Mouse (Mus musculus): ENCODE measurements around the gene Pgbd5.
A peak's percentile ranks its signal among the peaks of the same experiment; 100 is the strongest.

Pgbd5 gene

DNA sequence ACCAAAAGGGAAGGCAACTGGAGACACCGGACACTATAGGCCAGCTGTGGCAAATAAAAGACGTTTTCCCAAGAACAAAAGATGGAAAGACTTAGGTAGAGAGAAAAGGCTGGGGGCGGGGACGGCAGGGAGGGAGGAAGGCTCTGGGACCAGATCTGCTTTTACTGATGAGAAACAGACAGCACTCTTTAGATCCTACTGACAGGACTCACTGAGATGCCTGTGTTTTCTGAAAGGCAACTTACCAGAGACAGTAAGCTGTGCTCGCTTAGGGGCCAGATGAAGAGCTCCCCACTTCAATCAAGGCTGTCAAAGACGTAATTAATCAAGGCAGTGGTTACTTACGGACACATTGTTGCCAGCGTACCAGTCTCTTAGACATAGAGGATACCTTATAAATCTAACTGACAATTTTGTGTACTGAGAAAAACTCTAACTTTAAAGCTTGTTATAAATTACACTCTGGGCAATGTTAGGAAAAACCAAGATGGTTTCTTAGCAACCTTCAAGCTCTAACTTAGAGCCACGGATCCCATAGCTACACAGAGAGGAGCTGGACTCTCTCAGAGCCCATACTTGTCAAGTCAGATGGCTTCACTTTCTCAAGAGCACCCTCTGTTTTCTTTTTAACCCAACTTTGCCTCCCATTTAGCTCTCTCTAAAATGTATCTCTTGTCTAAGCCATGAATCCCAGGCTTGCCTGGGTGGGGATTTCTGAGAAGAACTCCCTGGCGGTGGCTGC is 47.0 kb downstream of the Pgbd5 start:
- DNase-seq (ENCODE audit: low read depth, low spot score), result no peak

DNA sequence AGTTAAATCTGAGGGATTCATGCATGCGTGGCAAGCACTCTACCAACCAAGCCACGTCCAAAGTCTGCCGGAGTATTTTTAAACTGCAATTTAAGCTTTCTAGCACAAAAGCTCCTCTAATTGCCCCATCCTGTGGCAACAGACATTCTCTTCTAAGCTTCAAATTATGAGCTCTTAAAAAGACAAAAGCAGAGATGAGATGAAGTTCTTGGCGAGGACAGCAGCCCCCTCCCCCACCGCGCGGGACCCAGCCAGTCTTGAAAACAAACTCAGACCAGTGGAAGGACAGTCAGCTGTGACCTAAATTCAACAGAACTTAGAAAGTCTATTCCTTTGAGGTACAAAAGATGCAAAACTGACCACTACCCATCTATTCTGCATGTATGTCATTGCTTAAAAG is 48.3 kb downstream of the Pgbd5 start:
- DNase-seq (ENCODE audit: low read depth, low spot score), result no peak

DNA sequence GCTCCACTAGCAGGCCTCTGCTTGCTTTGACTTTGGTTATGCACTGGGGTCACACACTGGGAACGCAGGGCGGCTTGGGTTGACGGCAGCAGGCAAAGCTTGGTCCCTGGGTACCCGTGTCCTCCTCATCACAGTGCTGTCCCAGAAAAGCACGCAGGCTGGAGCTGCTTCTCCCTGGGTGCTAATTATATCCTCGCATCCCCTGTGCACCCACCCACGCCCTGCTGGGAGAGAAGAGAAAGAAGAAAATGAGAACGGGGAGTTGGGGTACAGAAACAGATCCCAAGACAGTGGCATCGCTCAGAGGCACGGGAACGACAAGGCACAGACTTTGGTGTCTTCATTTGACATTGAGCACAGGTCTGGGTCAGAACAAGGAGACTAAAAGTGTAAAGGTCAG is 50.0 kb downstream of the Pgbd5 start:
- DNase-seq (ENCODE audit: low read depth, low spot score), result no peak

DNA sequence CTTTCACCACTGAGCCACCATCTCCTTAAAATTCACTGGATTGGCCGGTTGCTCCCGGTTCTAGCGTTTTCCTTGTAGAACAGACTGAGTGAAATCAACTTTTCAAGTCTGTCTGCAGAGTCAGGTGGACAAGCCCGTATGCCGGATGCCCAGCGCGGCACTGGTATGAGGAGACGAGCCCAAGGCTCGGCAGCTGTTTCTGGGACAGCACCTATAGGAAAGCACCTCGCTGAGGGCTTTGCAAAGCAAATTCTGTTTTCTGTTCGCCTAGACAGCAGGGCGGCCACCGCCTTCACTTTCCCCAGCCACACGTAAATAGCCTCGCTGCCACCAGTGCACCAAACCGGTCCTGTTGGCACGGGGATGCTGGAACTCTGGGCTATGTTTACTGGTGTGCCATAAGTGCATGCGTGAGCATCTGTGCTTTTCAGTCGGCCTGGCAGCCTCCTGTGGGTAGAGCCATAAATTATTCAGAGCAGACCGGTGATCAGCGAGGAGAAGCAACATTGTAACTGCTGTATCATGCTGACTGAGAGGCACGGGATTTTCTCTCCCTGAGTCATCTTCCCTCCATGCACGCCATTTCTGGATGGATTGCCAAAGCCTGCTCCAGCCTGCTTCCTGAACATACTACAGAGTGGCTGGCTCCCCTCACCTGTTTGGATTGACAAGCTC is 53.1 kb downstream of the Pgbd5 start:
- DNase-seq (ENCODE audit: low read depth, low spot score), result no peak

DNA sequence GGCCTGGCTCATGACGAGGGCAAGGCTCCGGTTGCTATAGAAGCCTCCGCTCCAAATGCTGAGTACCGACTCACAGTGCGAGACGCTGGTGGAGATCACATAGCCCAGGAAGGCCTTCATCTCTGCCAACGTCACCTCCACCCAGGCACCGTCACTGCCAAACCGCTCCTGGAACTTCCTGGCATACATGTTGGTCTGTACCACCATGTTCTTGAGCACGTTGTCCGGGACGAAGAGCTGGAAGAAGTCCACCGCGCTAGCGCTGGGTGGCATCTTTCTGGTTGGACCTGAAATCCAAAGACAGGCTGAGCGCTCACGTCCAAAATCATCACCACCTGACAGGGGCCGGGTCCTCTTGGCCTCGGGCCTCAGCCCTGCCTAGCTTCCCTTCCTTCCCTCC is 55.1 kb downstream of the Pgbd5 start:
- DNase-seq (ENCODE audit: low read depth, low spot score), result no peak

DNA sequence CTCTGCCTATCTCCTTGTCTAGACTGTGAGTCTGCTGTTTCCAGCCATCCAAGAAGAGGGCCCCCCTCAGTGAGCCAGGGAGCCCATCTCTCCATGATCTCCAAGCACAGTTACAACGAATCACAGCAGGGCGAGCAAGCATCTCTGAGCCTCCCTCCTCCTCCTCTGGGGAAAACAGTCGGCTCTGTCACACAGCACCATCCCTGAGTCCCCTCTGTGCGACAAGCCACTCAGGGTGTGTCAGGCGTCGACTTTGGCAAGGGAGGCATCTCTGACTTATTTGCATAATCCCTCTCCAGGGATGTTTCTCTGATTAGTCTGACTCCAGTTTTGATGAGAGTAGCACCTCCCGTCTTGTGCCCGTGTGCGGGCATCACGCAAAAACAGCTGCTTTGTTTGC is 57.2 kb downstream of the Pgbd5 start:
- DNase-seq (ENCODE audit: low read depth, low spot score), result no peak

DNA sequence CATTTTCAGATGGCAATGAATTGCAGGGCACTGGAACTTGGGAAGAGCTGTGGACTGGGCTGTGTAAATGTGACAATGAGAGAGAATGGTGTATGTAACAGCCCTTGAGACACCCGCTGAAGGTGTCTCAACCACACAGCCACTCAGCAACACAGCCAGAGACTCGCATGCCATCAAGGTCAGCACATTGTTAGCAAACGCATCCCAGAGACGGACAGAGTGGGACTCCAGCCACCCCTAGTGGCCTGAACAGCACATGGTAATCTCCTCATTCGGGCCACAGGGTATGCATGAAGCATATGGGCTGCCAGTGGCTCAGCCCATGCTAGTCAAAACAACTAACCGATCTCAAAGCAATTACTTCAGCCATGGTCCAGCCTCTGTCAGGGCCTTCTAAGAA is 60.2 kb downstream of the Pgbd5 start:
- DNase-seq (ENCODE audit: low read depth, low spot score), result no peak

DNA sequence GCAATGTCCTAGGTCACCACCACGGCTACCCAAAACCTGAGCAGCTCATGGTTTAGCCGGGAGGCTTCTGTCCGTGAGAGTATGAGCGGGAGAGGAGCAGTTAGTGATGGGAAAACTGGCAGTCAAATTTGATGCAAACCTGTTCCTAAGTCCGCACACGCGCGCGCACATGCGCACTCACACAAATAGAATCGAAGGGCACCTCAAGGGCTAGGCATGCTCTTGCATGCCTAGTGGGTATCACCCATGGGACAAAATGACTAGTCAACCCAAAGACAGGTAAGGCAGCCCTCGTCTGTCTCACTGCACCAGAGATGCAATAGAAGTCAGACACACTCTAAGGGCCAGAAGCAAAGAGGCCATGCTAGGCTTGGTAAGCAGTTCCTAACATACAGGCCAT is 63.1 kb downstream of the Pgbd5 start:
- DNase-seq (ENCODE audit: low read depth, low spot score), result no peak

DNA sequence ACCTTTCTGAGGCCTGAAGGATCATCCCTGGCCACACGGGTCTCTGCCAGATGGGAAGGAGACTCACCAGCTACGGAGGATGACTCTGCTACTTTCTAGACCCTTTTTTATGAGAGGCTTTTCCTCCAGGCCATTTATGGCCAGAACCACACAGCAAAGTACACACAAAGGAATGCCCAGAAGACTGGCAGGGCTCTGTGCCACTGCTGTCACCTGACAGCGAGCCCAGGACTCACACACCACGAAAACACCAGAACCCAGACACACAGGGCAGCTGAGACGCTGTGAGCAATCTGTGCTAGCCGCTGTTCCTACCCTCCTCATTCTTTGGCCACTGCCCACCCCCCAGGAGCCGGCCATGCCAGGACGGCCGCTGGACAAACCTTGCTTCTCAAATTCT is 63.7 kb downstream of the Pgbd5 start:
- no peak for DNase-seq (ENCODE audit: low read depth, low spot score)

DNA sequence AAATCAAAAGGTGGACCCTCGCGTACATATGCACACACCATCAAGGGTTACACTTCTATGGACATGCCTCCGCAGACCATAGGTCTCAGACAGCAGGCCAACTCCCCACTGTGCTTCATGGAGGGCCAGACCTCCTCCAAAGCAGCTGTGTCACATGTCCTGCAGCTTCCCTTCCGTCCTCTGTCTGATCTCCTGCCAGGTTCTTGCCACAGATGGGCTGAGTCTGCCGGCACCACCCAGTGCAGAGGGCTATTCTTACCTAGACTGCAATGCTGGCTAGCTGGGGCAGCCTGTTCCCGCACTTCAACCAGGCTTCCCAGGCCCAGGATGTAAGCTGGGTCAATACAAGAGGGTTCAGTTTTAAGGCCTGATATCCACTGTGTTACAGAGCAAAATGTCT is 64.3 kb downstream of the Pgbd5 start:
- DNase-seq (ENCODE audit: low read depth, low spot score), result no peak

DNA sequence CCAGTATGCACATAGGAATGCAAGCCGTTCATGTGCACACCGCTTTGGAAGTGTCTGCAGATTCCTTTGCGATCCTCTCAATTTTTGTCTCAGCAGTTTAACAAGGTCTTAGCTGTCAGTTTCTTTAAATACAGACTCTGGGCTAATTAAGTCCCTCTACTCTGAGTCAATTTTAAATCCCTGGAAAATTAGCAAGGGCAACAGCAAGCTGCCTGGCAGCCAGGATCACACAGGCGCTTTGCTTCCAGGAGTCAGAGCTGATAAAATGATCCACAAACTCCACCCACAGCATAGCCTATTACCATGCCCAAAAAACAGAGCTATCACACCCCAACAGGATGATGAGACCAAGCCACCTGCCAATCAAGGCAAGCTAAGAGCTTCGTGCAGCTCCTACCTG is 65.7 kb downstream of the Pgbd5 start:
- no peak for DNase-seq (ENCODE audit: low read depth, low spot score)

DNA sequence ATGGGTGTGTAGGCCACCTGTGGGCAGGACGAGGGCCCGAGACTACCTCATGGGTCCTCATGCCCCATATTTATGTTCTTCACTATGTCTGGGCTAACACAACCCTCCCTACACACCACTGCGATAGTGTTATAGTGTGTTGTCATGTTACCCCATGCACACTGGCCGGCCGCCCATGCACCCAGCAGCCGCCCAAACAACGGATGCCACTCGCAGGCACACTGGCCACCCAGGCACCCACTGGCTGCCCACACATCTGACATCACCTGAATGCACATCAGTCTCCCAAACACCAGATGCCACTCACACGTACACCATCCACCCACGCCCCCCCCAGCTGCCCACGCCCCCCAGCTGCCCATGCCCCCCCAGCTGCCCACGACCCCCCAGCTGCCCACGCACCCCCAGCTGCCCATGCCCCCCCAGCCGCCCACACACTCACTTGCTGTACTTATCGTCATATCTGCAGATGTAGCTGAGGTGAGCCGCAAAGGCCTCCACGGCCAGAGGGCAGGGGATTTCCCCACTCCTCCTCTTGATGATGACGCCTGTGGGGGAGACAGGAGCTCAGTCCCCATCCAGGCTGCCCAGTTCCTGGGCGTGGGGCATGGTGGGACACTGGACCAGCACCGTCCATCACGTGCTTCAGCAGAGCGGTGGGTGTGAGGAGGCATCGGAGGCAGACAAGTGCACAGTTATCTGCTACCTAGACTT is 67.9 kb downstream of the Pgbd5 start:
- DNase-seq (ENCODE audit: low read depth, low spot score), result peak; percentile 56

DNA sequence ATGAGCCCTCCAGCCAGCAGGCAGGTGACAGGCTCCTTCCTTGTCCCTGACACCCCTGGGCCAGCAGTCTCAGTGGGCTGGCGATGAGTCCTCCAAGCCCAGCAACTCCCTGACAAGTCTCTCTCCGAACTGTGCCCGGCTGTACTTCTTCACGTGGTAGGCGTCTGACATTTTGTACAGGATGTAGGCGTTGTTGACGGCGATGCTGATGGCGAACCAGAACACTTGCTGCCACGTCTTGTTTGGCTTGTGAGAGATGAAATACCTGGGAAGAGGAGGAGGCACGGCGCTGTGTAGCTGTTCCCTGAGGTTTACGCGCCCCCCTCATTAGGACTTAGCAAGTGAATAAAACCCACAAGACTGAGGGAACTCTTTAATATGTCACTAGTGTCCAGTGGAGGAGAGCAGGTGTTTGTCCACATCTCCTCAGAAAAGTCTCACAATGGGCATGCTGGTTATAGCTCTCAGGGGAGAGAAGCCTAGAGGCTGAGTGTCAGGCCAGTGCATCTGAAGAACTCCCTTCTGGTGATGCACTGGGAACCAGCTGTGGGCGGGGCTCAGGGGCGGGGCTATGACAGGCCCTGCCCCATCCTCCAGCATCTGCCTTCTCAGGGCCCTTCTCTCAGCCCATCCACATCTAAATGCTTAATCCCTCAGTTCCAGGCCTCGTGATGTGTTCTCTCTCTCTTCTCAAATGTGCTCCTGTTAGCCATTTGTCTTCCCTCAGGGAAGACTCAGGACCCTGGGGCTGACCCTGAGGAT is 68.9 kb downstream of the Pgbd5 start:
- DNase-seq (ENCODE audit: low read depth, low spot score), result peak; percentile 19

DNA sequence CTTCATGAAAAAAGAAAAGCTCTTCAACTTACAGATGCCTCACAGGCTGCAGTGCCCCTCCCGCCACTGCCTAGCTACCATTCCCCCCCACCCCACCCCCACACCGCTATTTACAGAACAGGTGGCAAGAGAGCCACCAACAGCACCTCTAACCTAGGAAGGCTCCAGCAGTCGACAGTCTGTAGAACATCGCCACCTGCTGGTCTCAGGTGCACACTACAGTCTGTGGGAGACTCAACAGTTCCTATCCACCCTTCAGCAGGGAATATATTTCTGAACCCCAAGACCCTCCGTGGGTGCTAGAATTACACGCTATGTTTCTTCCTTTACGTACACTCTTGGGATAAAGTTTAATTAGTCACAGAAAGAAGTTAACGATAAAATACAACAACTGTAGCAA is 71.2 kb downstream of the Pgbd5 start:
- DNase-seq (ENCODE audit: low read depth, low spot score), result peak; percentile 67

DNA sequence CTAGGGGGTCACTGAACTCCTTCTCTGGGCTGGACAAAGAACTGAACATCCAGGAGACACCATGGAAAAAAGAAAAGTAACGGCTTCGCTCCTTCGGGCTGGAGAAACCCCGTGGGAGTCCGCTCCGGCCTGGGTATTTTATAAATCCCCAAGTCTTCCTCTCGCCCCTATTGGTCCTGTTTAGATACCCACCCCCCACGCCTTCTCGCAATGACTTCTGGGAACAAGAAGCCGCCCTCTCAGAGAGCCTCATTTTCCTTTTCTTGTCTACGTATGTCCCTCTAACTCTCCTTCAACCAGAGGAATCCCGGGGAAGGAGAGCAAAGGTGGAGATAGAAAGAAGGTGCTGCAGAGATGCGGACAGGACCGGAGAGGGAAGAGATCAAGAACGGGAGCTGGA is 76.1 kb downstream of the Pgbd5 start:
- no peak for DNase-seq (ENCODE audit: low read depth, low spot score)

DNA sequence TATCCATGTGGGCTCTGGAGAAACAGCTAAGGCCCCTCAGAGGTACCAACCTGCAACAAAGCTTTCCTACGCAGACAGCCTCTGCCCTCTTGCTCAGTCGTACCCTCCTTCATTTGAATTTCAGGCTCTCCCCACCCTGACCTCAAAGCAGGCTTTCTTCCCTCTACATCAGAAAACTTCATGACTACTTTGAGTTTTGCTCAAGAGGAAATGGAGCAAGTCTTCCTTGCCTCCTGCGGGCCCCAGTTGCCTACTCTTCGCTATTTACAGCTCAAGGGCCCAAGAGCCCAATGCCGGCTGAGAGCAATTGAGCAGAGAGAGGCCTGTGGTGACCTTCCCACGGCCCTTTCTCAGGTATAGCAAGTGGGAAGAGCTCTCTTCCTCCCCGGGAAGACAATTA is 76.9 kb downstream of the Pgbd5 start:
- DNase-seq (ENCODE audit: low read depth, low spot score), result no peak

DNA sequence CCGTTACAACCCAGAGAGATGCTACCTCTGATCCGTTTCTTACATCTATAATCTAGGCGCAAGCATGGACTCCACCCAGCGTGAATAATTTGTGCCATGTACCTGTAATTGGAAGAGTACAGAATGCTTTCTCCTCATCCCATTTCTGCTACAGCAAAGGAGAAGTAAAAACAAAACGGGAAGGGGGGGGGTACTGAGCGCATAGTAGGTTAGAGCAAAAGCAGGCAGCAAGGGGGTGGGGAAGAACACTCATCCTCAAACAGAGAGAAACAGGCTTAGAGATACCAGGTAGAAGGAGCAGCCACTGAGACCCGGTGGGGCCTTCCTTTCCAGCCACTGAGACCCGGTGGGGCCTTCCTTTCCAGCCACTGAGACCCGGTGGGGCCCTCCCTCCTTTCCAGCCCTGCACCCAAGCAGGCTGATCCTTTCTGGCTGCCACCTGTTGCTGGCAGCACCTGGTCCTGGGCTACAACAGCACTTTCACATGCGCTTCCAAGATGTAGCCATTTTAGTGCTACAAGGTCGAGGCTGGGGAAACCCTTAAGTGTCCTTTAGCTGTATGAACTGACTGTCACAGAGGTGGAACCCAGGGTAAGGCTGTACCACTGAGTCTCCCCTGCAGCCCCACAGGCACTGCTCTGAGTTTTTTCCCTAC is 77.6 kb downstream of the Pgbd5 start:
- no peak for DNase-seq (ENCODE audit: low read depth, low spot score)

DNA sequence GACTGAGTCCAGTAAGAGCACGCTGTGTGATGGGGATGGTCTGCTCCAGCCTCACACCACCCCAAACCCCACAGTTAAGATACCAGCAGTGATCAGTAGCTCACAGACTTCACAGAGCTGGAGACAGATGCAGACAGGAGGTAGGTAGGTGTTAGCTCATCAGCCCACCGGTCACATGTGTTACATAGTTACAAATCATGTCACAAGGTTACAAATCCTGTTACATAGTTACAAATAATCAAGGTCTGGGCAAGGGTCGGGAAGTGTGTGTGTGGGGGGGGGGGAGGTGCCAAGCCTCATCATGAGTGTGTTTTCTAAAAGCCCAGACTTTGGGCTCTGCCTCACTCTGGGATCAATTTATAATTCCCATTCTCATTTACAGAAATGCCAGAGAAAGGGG is 78.5 kb downstream of the Pgbd5 start:
- no peak for DNase-seq (ENCODE audit: low read depth, low spot score)

DNA sequence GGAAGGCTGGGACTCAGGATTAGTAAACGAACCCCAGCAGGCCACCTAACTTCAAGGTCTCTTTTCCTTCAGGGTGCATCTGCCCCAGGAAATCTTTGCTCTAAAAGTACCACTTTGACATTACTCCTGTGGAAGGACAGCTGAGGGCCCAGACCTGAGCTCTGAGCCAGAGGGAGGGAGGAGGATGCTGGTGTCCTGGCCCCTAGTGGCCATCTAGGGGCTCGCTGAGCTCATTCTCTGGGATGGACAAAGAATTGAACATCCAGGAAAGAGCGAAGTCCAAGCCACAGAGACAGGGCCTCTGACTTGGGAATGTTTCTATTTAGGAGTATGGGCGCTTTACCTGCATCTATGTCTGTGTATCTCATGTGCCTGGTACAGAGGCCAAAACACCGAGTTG is 87.8 kb downstream of the Pgbd5 start:
- no peak for DNase-seq (ENCODE audit: low read depth, low spot score)

DNA sequence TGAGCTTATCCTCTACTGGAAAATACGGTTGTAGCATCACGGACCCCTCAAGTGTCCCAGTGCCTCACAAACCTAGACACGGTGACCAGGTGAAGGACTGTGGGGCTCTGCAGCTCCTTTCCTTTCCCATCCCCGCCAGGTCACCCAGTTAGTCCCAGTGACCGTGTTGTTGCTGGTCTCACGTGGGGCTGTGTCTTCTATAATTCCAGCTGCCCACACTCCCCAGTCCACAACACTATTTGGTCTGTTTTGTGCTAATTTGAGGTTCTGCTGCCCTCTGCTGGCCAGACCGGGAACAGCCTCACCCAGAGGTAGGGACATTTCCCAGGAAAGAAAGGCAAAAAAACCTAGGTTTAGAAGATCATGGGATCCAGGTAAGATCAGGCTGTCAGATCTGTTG is 89.8 kb downstream of the Pgbd5 start:
- peak; percentile 64 for DNase-seq (ENCODE audit: low read depth, low spot score)

DNA sequence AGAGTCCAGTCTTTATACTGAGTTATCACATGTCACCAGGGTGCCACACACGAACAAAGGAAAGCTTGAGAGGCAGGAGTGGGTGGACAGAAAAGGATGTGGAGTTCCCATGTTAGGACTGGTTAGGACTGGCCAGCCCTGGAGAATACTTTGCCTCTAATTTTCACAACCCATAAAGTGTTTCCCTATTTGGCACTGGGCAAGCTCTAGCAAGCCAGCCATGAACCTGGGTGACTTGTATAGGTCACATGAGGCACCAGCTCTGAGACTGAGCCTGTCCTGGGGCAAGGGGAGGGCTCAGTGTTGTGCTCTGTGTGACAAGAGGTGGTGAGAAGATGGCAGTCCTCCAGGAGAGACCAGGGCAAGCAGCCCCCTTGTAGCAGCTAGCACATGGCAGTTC is 91.4 kb downstream of the Pgbd5 start:
- DNase-seq (ENCODE audit: low read depth, low spot score), result no peak

Measured in CD4-positive helper T cell, adult 2 months (primary cell).